Mouse (Mus musculus) liver, embryonic 14.5 days (tissue): ENCODE results near the gene Bnc2. TPM values are rescaled to one million over a fixed set of nuclear protein-coding genes. Genes with fewer than 3 reads are reported as not detected.

Experiments
- ATAC-seq: fragments of 200-750 bp; cut with Nextera tagmentation; 2 replicates; pipeline ENCODE4 v1.8.0; 2017; ENCODE audit warnings: moderate number of reproducible peaks, mild to moderate bottlenecking, moderate library complexity; ENCODE audit not compliant: insufficient read depth
- DNase-seq, 3 experiments: peaks; one replicate each; pipeline ENCODE4 v3.0.0-alpha.2; 2012 to 2013; ENCODE audit warnings: low read depth in 3 of 3, low spot score in 3 of 3
- H3K27ac ChIP-seq: fragments of 300-500 bp; sonication (generic); 2 replicates; pipeline ENCODE4 v1.5.1; 2014; ENCODE audit warnings: moderate library complexity, mild to moderate bottlenecking, control low read depth, inconsistent platforms
- H3K27me3 ChIP-seq: fragments of 300-500 bp; sonication (generic); 2 replicates; pipeline ENCODE4 v1.6.1; 2014; ENCODE audit warnings: mild to moderate bottlenecking, low read length, moderate library complexity; ENCODE audit not compliant: control insufficient read depth, insufficient read depth
- H3K36me3 ChIP-seq: fragments of 300-500 bp; sonication (generic); replicated peaks from 2 replicates; pipeline ENCODE4 v1.6.1; 2014; ENCODE audit warnings: low read depth; ENCODE audit not compliant: control insufficient read depth, insufficient read depth
- H3K4me1 ChIP-seq, 2 experiments: fragments of 200-500 bp in 1 of 2; fragments of 300-500 bp in 1 of 2; sonication (generic) in 1 of 2; replicated peaks; 2 replicates each; pipeline ENCODE4 v1.6.1; 2012 to 2014; ENCODE audit warnings: antibody characterized with exemption in 1 of 2, inconsistent platforms in 1 of 2, low read length in 1 of 2; ENCODE audit not compliant: control insufficient read depth in 2 of 2, insufficient read depth in 2 of 2
- H3K4me2 ChIP-seq: fragments of 300-500 bp; sonication (generic); 2 replicates; pipeline ENCODE4 v1.6.1; 2014; ENCODE audit warnings: low read depth, mild to moderate bottlenecking, control low read depth, moderate library complexity
- H3K4me3 ChIP-seq, 2 experiments: fragments of 200-500 bp in 1 of 2; fragments of 300-500 bp in 1 of 2; sonication (generic) in 1 of 2; 2 replicates each; pipeline ENCODE4 v1.5.1; 2012 to 2014; ENCODE audit warnings: low read depth in 2 of 2, low read length in 2 of 2, mild to moderate bottlenecking in 2 of 2, control low read depth in 1 of 2, inconsistent platforms in 1 of 2, moderate library complexity in 1 of 2; ENCODE audit not compliant: insufficient read depth in 1 of 2
- H3K9ac ChIP-seq: fragments of 300-500 bp; sonication (generic); replicated peaks from 2 replicates; pipeline ENCODE4 v1.6.1; 2014; ENCODE audit warnings: mild to moderate bottlenecking, control low read depth, moderate library complexity
- H3K9me3 ChIP-seq: fragments of 300-500 bp; sonication (generic); 2 replicates; pipeline ENCODE4 v1.6.1; 2016; ENCODE audit warnings: low read length, mixed read lengths; ENCODE audit not compliant: control insufficient read depth
- CTCF ChIP-seq: IDR thresholded peaks from 2 replicates; pipeline ENCODE4 v1.5.1; 2016; ENCODE audit warnings: antibody characterized with exemption, low read depth, control low read depth
- EP300 ChIP-seq: IDR thresholded peaks from 2 replicates; pipeline ENCODE4 v1.6.1; 2016; ENCODE audit warnings: antibody characterized with exemption, low read depth
- WGBS: fragments of 180-500 bp; shearing (Covaris S2); extraction: QIAGEN DNeasy Blood & Tissue Kit; methylation state at CpG from one replicate; pipeline ENCODE4 v1.1.7; 2014; ENCODE audit not compliant: insufficient replicate concordance; 5-methylcytosine and 5-hydroxymethylcytosine counted together
- polyA plus RNA-seq, 2 experiments: library from polyadenylated mRNA; depleted of rRNA in 1 of 2; stranded (reverse) in 1 of 2; unstranded in 1 of 2; fragments of >200 nt; fragmentation: Nextera tagmentation in 1 of 2; extraction: Ambion mirVana in 1 of 2; gene quantifications; 2 replicates each; pipeline versions ENCODE4 v1.2.1 to v1.2.3; 2012 to 2014

Bnc2 gene
- polyA plus RNA-seq, 2 experiments, result 0.17 to 0.46 TPM

- Histone ChIP-seq H3K4me2 (no peak overlapping the region), H3K4me3 (no peak overlapping the region), H3K9me3 (no peaks in the 10 kb centered on the region), H3K27ac (no peak overlapping the region), H3K27me3 (no peaks in the 10 kb centered on the region), H3K4me1 (no peaks in the 10 kb centered on the region), H3K9ac (no peak overlapping the region), H3K36me3 (no peaks in the 10 kb centered on the region)
- no peak for ATAC-seq
- DNase-seq, result no peak
- TF ChIP-seq CTCF, result no peak
- TF ChIP-seq EP300, result no peak
- 61% methylated on average over 5 of the region's 5 CpGs for WGBS
Observed at GRCm38 (mm10) chr4:84488323-84488722, 186.8 kb downstream of the Bnc2 start.

GRCm38 (mm10) chr4:84482680-84483079 is 192.4 kb downstream of the Bnc2 start:
- DNase-seq (no peak), ATAC-seq (no peak)
- Histone ChIP-seq H3K9me3 (no peaks in the 10 kb centered on the region), H3K27ac (no peak overlapping the region), H3K4me2 (no peak overlapping the region), H3K9ac (no peak overlapping the region), H3K27me3 (no peaks in the 10 kb centered on the region), H3K4me1 (no peaks in the 10 kb centered on the region), H3K4me3 (no peak overlapping the region), H3K36me3 (no peaks in the 10 kb centered on the region)
- TF ChIP-seq CTCF (no peak), EP300 (no peak)
- WGBS, result 57% methylated on average over 6 of the region's 6 CpGs

GRCm38 (mm10) chr4:84472643-84473042 is 202.4 kb downstream of the Bnc2 start:
- Histone ChIP-seq H3K4me3 (no peak overlapping the region), H3K9ac (no peak overlapping the region), H3K4me2 (no peak overlapping the region), H3K27ac (no peak overlapping the region), H3K36me3 (no peaks in the 10 kb centered on the region), H3K4me1 (no peaks in the 10 kb centered on the region), H3K27me3 (no peaks in the 10 kb centered on the region), H3K9me3 (no peaks in the 10 kb centered on the region)
- no peak for ATAC-seq
- DNase-seq, result no peak
- WGBS, result 48% methylated on average over 2 of the region's 2 CpGs
- TF ChIP-seq CTCF, result no peak
- TF ChIP-seq EP300, result no peak

GRCm38 (mm10) chr4:84470106-84470885 is 204.8 kb downstream of the Bnc2 start:
- no peaks in the 10 kb centered on the region for H3K4me1 ChIP-seq
- H3K4me3 ChIP-seq, result no peak overlapping the region
- H3K9me3 ChIP-seq, result no peaks in the 10 kb centered on the region
- no peaks in the 10 kb centered on the region for H3K27me3 ChIP-seq
- no peak overlapping the region for H3K27ac ChIP-seq
- DNase-seq (no peak), ATAC-seq (no peak)
- H3K36me3 ChIP-seq, result no peaks in the 10 kb centered on the region
- WGBS, result 71% methylated on average over 6 of the region's 6 CpGs
- no peak for TF ChIP-seq CTCF
- no peak for TF ChIP-seq EP300
- no peak overlapping the region for H3K4me2 ChIP-seq
- H3K9ac ChIP-seq, result no peak overlapping the region

DNA sequence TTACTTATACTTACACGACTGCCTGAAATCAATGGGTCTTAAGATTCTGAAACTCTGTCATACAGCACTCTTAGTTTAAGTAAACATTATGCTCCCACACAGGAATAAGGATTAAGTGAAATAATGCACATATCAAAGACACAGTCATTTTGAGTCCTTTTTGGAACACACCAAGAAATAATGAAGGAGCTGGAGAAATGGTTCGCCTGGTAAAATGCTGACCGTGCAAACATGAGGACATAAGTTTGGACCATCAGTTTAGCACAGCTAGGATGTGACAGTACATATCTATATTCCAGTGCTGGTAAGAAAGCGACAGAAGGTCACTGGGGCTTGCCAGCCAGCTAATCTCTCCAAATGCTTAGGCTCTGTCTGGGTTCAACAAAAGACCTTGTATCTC is 205.7 kb downstream of the Bnc2 start:
- Histone ChIP-seq H3K27ac (no peak overlapping the region), H3K36me3 (no peaks in the 10 kb centered on the region), H3K4me1 (no peaks in the 10 kb centered on the region), H3K9ac (no peak overlapping the region), H3K4me2 (no peak overlapping the region), H3K9me3 (no peaks in the 10 kb centered on the region), H3K4me3 (no peak overlapping the region), H3K27me3 (no peaks in the 10 kb centered on the region)
- ATAC-seq (no peak), DNase-seq (no peak)
- no peak for TF ChIP-seq EP300
- TF ChIP-seq CTCF, result no peak
- 58% methylated on average over 4 of the region's 4 CpGs for WGBS
